Mouse (Mus musculus): ENCODE data around the gene Atl1. TPM values are rescaled to one million over a fixed set of nuclear protein-coding genes. Genes with fewer than 3 reads are reported as not detected.

Gene Atl1
- polyA plus RNA-seq, 1 experiment from 2014 or later, result 45.8 TPM

DNA sequence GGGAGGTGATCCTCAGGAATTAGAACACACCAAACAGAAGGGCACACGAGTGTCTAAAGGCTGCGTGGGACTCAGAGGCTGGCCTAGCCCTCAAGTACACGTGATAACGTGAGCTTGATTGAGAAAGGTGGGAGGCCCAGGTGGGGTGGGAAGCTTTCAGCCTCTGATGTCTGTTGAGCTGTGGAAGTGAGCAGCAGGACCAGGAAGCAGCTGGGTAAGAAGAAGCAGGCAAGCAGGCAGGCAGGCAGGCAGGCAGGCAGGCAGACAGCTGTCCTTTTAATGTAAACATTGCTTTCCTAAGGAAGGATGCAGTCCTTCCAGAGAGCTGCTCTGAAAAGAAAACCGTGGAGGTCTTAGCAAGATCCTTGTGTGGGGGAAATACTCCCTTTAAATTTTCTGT, 1.9 kb upstream of the Atl1 start:
- H3K4me1 ChIP-seq (replicated peaks), result peaks cover 34% of the 10 kb centered on the region
- no peaks in the 10 kb centered on the region for H3K27me3 ChIP-seq (ENCODE audit: insufficient read depth, poor library complexity, severe bottlenecking)
- peak overlapping the region; percentile 72 for H3K27ac ChIP-seq
- H3K4me3 ChIP-seq, result peak overlapping the region; percentile 92
- peaks cover 16% of the 10 kb centered on the region for H3K36me3 ChIP-seq
- WGBS, result 32% methylated on average over 5 of the region's 5 CpGs
- peak; percentile 20 for DNase-seq (ENCODE audit: low spot score)
- H3K9me3 ChIP-seq, result no peaks in the 10 kb centered on the region

DNA sequence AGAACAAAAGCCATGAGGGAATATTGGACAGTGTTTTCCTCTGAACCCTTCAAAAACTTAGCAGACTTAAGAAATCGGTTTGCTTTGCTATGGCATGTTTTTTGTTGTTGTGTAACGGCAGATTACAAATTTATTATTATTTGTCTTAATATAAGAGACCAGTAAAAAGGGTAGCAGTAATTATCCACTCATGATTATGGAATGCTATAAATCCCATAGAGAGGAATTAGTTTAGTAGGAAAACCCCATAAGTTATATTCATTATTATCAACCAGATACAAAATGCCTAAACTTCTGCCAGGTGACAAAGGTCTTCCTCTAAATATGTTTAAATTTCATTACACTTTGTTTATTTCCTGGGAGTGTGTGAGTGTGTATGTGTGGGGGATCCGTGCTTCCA, 693 bp upstream of the Atl1 start:
- Histone ChIP-seq H3K27ac (peak overlapping the region; percentile 98), H3K4me1 (replicated peaks) (peaks cover 34% of the 10 kb centered on the region), H3K4me3 (peak overlapping the region; percentile 92), H3K27me3 (ENCODE audit: insufficient read depth, poor library complexity, severe bottlenecking) (no peaks in the 10 kb centered on the region), H3K9me3 (no peaks in the 10 kb centered on the region), H3K36me3 (peaks cover 12% of the 10 kb centered on the region)
- DNase-seq (ENCODE audit: low spot score), result no peak
- whole genome bisulfite sequencing, result 57% methylated on average over 3 of the region's 3 CpGs

DNA sequence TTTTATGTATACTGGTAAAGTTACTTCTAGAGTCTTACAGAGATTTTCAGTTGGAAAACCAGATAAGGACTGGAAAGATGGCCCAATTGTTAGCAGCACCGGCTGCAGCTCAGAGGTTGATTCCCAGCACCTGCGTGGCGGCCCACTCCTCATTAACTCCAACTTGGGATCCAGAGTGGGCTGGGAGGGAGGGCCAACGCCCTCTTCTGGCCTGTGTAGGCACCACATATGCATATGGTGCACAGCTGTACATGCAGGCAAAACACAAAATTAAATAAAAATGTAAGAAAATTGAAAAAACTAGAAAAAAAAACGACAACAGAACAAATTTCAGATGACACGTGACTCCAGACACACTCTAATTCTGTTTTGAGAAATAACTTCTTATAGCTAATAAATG, 1.5 kb downstream of the Atl1 start:
- peak; percentile 10 for DNase-seq (ENCODE audit: low spot score)
- H3K4me1 ChIP-seq (replicated peaks), result peaks cover 32% of the 10 kb centered on the region
- no peak overlapping the region for H3K27ac ChIP-seq
- no peaks in the 10 kb centered on the region for H3K27me3 ChIP-seq (ENCODE audit: insufficient read depth, poor library complexity, severe bottlenecking)
- no peaks in the 10 kb centered on the region for H3K36me3 ChIP-seq
- 68% methylated on average over 6 of the region's 6 CpGs for WGBS
- no peaks in the 10 kb centered on the region for H3K9me3 ChIP-seq
- H3K4me3 ChIP-seq, result no peak overlapping the region

DNA sequence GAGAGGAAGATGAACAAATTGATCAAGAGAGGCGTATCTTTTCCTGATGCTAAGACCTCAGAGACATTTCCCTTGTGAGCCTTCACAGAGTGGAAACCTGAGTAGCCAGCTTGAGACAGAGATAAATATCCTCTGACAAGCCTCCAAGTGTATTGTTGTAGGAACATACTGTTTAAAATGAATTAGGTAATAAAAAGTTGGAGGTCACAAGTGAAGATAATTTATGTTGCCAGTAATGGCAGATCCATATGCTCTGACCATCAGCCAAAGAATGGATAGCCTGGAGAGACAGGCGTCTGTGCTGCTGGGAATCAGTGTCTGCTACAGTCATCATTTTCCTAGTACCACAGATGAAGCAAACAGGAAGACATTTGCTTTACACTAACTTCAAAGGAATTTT, 2.6 kb downstream of the Atl1 start:
- Histone ChIP-seq H3K27ac (no peak overlapping the region), H3K27me3 (ENCODE audit: insufficient read depth, poor library complexity, severe bottlenecking) (no peaks in the 10 kb centered on the region), H3K4me1 (replicated peaks) (peaks cover 25% of the 10 kb centered on the region), H3K36me3 (no peaks in the 10 kb centered on the region), H3K4me3 (no peak overlapping the region), H3K9me3 (no peaks in the 10 kb centered on the region)
- no peak for DNase-seq (ENCODE audit: low spot score)
- WGBS, result 66% methylated on average over 2 of the region's 2 CpGs

DNA sequence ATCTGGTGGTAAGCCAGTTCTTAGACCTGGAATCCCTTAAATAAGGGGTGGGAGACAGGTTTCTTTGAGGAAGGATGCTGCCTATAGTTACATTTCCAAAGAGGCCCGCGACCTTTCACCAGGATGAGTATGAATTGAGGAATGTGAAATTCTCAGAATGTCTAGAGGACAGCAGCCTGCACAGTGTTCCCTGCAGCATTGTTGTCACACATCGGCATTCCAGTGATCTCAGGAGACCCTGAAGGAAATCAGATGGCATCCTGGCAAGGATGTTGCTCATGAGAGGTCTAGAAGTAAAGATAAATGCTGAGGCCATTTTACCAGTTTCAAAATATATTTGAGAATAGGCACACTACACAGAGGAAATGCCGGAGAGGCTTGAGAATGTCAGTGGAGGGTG, 5.7 kb downstream of the Atl1 start:
- no peak for DNase-seq (ENCODE audit: low spot score)
- Histone ChIP-seq H3K4me1 (replicated peaks) (peaks cover 5% of the 10 kb centered on the region; the same call in 1 of the 2 replicates), H3K9me3 (no peaks in the 10 kb centered on the region), H3K27me3 (ENCODE audit: insufficient read depth, poor library complexity, severe bottlenecking) (no peaks in the 10 kb centered on the region), H3K4me3 (no peak overlapping the region), H3K27ac (no peak overlapping the region), H3K36me3 (no peaks in the 10 kb centered on the region)
- 88% methylated on average over 4 of the region's 4 CpGs for WGBS

DNA sequence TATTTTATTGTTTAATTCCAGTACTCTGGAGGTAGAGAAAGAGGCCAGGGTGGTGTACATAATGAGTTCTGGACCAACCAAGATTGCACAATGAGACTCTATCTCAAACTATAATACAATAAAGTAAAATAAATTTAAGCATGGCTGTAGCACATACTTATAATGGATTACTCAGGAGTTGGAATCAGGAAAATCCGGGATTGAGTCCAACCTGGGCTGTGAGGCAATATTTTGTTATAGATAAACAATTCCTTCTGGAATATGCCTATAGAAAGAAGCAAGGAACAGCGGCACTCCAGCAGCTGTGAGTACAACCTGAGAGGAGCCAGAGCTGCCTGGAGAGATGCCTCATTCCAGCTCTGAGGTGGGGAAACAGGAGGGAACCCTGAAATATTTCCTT, 12.6 kb downstream of the Atl1 start:
- Histone ChIP-seq H3K27ac (no peak overlapping the region), H3K4me1 (replicated peaks) (peaks cover 19% of the 10 kb centered on the region), H3K9me3 (no peaks in the 10 kb centered on the region), H3K27me3 (ENCODE audit: insufficient read depth, poor library complexity, severe bottlenecking) (no peaks in the 10 kb centered on the region), H3K4me3 (no peak overlapping the region), H3K36me3 (no peaks in the 10 kb centered on the region)
- WGBS, result 82% methylated on average over 2 of the region's 2 CpGs
- DNase-seq (ENCODE audit: low spot score), result no peak

DNA sequence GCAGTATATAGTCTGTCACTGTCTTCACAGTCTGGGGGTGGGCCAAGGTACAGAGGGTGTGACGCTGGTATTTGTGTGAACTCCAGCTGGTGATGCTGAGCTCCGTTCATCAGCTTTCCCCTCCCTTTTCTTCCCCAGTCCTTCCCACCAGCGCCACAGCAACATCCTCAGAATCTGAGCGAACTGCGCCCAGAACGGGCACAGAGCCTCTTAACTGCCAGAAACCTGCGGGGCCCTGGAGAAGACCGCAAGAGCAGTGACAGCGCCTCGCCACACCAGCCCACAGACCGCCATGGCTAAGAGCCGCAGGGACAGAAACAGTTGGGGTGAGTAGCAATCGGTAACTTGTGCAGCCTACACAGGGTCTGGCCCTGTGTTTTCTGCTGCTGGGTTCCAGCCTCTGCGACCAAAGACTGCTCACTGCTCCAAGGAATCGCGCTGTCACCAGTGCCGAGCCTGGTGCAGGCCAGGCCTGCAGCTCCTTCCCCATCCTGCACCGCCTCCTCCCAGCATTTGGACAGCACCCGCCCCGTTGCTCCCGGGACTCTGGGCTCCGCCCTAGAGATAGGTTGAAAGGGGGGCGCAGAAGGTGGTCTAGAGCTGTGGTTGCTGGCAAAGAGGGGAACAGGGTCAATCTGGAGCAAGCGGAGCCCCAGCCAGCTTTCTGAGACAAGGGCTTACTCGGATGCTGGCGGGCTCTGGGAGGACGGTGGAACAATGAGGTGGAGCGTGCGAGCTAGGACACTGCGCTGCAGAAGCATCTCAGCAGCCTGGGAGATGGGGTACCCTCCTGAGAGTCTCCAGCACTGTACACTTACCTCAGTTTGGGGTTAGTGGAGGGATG, 15.5 kb downstream of the Atl1 start:
- Histone ChIP-seq H3K27ac (peak overlapping the region; percentile 95), H3K4me3 (peak overlapping the region; percentile 68), H3K36me3 (no peaks in the 10 kb centered on the region), H3K9me3 (no peaks in the 10 kb centered on the region), H3K4me1 (replicated peaks) (peaks cover 19% of the 10 kb centered on the region), H3K27me3 (ENCODE audit: insufficient read depth, poor library complexity, severe bottlenecking) (no peaks in the 10 kb centered on the region)
- WGBS, result 2% methylated on average over 30 of the region's 30 CpGs
- DNase-seq (ENCODE audit: low spot score), result peak; percentile 81

DNA sequence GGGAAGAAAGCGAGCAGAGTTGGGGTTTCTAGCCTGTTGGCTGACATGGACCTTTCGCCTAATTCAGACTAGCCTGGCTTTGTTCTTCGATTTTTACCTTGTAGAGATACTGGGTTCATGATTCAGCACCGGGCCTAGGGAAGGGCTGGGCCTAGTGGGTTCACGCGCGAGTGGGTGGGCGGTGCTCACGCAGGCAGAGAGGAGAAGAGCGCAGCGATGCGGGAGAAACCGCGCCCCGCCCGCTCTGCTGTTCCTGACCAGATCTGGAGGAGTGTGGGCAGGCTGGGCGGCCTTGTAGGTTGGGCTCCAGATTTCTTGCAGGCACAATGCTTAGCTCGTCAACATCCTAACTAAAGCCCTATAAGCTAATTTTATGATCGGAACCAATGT, 16.1 kb downstream of the Atl1 start:
- Histone ChIP-seq H3K9me3 (no peaks in the 10 kb centered on the region), H3K4me1 (replicated peaks) (peaks cover 19% of the 10 kb centered on the region), H3K27ac (peak overlapping the region; percentile 95), H3K36me3 (no peaks in the 10 kb centered on the region), H3K27me3 (ENCODE audit: insufficient read depth, poor library complexity, severe bottlenecking) (no peaks in the 10 kb centered on the region), H3K4me3 (peak overlapping the region; percentile 68)
- DNase-seq (ENCODE audit: low spot score), result peak; percentile 36
- WGBS, result 24% methylated on average over 19 of the region's 19 CpGs

DNA sequence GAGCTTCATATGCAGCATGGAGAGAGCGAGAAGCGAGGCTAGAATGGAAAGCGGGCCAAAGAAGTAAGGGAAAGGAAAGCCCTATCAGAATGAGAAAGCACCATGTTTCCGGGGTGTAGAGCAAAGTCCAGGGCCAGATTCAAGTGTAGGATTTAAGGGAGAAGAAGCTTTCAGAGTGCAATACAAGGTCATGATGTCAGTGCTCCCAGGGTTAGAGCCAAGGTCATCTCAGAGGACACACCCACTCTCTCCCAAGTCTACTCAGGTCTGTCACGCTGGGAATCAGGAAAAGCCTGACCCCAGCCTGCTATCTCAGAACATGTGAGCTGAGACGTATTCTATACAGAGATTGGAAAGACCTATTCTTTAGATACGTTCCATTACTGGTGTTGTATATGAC, 19.5 kb downstream of the Atl1 start:
- no peak for DNase-seq (ENCODE audit: low spot score)
- H3K27me3 ChIP-seq (ENCODE audit: insufficient read depth, poor library complexity, severe bottlenecking), result no peaks in the 10 kb centered on the region
- no peak overlapping the region for H3K27ac ChIP-seq
- no peak overlapping the region for H3K4me3 ChIP-seq
- WGBS, result 84% methylated on average over 7 of the region's 7 CpGs
- no peaks in the 10 kb centered on the region for H3K9me3 ChIP-seq
- no peaks in the 10 kb centered on the region for H3K36me3 ChIP-seq
- peaks cover 19% of the 10 kb centered on the region for H3K4me1 ChIP-seq (replicated peaks)

DNA sequence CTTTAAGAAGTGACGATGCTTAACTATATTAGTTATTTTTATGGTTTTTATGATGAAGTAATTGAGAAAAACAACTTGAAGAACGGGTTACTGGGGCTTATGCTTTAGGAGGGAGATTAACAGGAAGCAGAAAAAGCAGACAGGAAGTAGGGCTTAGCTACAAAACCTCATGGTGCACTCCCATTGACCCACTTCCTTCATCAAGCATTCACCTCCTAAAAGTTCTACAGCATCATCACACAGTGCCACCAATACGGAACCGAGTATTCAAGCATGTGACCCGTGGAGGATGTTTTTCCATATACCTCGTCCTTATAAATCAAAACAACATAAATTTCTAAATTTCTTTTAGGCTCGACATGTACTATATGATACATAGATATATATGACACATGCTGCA, 20.3 kb downstream of the Atl1 start:
- Histone ChIP-seq H3K27me3 (ENCODE audit: insufficient read depth, poor library complexity, severe bottlenecking) (no peaks in the 10 kb centered on the region), H3K9me3 (no peaks in the 10 kb centered on the region), H3K4me3 (no peak overlapping the region), H3K4me1 (replicated peaks) (peaks cover 11% of the 10 kb centered on the region), H3K36me3 (no peaks in the 10 kb centered on the region), H3K27ac (no peak overlapping the region)
- 90% methylated on average over 7 of the region's 7 CpGs for WGBS
- no peak for DNase-seq (ENCODE audit: low spot score)

DNA sequence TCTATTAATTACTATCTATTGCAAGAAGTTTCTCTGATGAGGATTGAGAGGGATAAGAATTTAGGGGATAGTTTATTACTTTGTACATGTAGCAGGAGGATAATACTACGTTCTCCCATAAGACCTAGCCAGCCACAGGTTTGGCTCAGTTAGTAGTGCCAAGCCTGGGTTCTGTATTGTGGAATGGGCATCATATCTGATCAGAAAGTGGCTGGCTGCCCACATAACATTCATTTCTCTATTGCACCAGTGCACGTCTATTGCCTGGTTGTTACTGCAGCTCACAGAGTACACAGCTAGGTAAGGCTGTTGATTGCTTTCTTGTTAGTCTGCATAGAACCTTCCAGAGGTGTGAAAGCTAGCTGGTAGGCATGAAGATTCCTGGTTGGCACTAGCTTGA, 25.5 kb downstream of the Atl1 start:
- no peak for DNase-seq (ENCODE audit: low spot score)
- 82% methylated on average over 2 of the region's 2 CpGs for WGBS
- Histone ChIP-seq H3K27ac (no peak overlapping the region), H3K36me3 (no peaks in the 10 kb centered on the region), H3K4me1 (replicated peaks) (no peaks in the 10 kb centered on the region), H3K4me3 (no peak overlapping the region), H3K9me3 (no peaks in the 10 kb centered on the region), H3K27me3 (ENCODE audit: insufficient read depth, poor library complexity, severe bottlenecking) (no peaks in the 10 kb centered on the region)

DNA sequence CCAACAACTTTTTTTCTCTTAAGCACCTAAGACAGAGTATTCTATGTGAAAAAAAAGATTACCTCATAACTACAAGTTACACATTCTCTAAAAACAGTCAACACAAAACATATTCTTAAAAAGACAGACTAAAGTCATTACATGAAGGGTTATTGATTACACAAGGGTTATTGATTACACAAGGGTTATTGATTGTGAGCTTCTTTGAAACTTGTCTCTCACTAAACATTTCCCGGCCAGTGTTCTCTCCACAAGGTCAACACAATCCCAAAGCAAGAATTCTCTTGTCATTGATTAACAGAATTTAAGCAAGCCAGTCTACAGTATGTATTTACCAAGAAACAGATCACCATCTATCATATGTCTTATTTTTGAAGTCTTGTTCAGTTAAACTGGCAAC, 29.7 kb downstream of the Atl1 start:
- H3K4me1 ChIP-seq (replicated peaks), result no peaks in the 10 kb centered on the region
- H3K9me3 ChIP-seq, result no peaks in the 10 kb centered on the region
- DNase-seq (ENCODE audit: low spot score), result no peak
- no peak overlapping the region for H3K4me3 ChIP-seq
- H3K27ac ChIP-seq, result no peak overlapping the region
- no peaks in the 10 kb centered on the region for H3K27me3 ChIP-seq (ENCODE audit: insufficient read depth, poor library complexity, severe bottlenecking)
- H3K36me3 ChIP-seq, result peaks cover 4% of the 10 kb centered on the region; the same call in 1 of the 2 replicates
- WGBS, result 89% methylated on average over 1 of the region's 1 CpGs

DNA sequence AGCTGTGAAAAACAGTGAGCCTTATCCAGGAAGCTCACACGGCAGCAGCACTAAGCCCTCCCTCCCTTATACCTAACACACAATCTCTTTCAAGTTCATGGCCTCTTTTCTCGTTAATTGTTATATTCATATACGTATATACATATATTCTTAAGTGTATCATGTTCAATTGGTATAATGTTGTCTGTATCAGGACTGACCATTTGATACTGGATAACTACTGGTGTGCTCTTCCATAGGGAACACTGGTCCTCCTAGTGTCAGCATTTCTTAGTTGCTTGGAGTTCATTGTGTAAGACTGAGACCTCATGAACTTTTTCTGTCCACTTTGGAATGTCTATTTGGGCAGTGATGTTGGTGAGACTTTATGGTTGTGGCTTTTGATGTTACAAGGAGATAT, 30.7 kb downstream of the Atl1 start:
- 89% methylated on average over 3 of the region's 3 CpGs for WGBS
- Histone ChIP-seq H3K27ac (no peak overlapping the region), H3K4me1 (replicated peaks) (no peaks in the 10 kb centered on the region)

More for the DNA sequence above, 30.7 kb downstream of the Atl1 start:
- Histone ChIP-seq H3K27me3 (ENCODE audit: insufficient read depth, poor library complexity, severe bottlenecking) (no peaks in the 10 kb centered on the region), H3K36me3 (peaks cover 9% of the 10 kb centered on the region; the same call in 1 of the 2 replicates), H3K9me3 (no peaks in the 10 kb centered on the region), H3K4me3 (no peak overlapping the region)
- DNase-seq (ENCODE audit: low spot score), result no peak
